Mouse (Mus musculus) intestine, postnatal 0 days (tissue): ENCODE data around the gene Kcnmb4. TPM values are rescaled to one million over a fixed set of nuclear protein-coding genes. Genes with fewer than 3 reads are reported as not detected.

Source experiments
- ATAC-seq: fragments of 200-750 bp; cut with Nextera tagmentation; 2 replicates; pipeline ENCODE4 v1.8.0; 2017; ENCODE audit warnings: mild to moderate bottlenecking, moderate TSS enrichment, moderate library complexity
- H3K27ac ChIP-seq: fragments of 300-500 bp; sonication (generic); 2 replicates; pipeline ENCODE4 v1.5.1; 2014; ENCODE audit warnings: mild to moderate bottlenecking, low read depth, low read length, moderate library complexity
- H3K27me3 ChIP-seq: fragments of 300-500 bp; sonication (generic); replicated peaks from 2 replicates; pipeline ENCODE4 v1.6.1; 2014; ENCODE audit warnings: low read length, mixed read lengths; ENCODE audit not compliant: control insufficient read depth, insufficient read depth
- H3K36me3 ChIP-seq: fragments of 300-500 bp; sonication (generic); 2 replicates; pipeline ENCODE4 v1.6.1; 2014; ENCODE audit warnings: mild to moderate bottlenecking, moderate library complexity; ENCODE audit not compliant: control insufficient read depth, insufficient read depth
- H3K4me1 ChIP-seq: fragments of 300-500 bp; sonication (generic); replicated peaks from 2 replicates; pipeline ENCODE4 v1.6.1; 2014; ENCODE audit warnings: antibody characterized with exemption, low read length, mixed read lengths; ENCODE audit not compliant: control insufficient read depth, insufficient read depth
- H3K4me2 ChIP-seq: fragments of 300-500 bp; sonication (generic); replicated peaks from 2 replicates; pipeline ENCODE4 v1.6.1; 2014; ENCODE audit warnings: low read depth, mild to moderate bottlenecking, moderate library complexity
- H3K4me3 ChIP-seq: fragments of 300-500 bp; sonication (generic); 2 replicates; pipeline ENCODE4 v1.5.1; 2014; ENCODE audit warnings: low read depth, low read length
- H3K9ac ChIP-seq: fragments of 300-500 bp; sonication (generic); 2 replicates; pipeline ENCODE4 v1.6.1; 2014; ENCODE audit warnings: mild to moderate bottlenecking, low read depth, low read length
- H3K9me3 ChIP-seq: fragments of 300-500 bp; sonication (generic); 2 replicates; pipeline ENCODE4 v1.6.1; 2016; ENCODE audit warnings: mixed run types; ENCODE audit not compliant: control insufficient read depth
- CTCF ChIP-seq: sonication (generic); IDR thresholded peaks from 2 replicates; pipeline ENCODE4 v1.5.1; 2016; ENCODE audit warnings: low read depth, mild to moderate bottlenecking, control low read depth, antibody characterized with exemption, moderate library complexity
- WGBS: fragments of 180-500 bp; shearing (Covaris S2); extraction: QIAGEN DNeasy Blood & Tissue Kit; methylation state at CpG from one replicate; pipeline ENCODE4 v1.1.7; 2014; 5-methylcytosine and 5-hydroxymethylcytosine counted together
- polyA plus RNA-seq: library from polyadenylated mRNA; unstranded; fragments of >200 nt; fragmentation: Nextera tagmentation; extraction: Ambion mirVana; gene quantifications from 2 replicates; pipeline ENCODE4 v1.2.1, GENCODE M21; 2015

Gene Kcnmb4
- polyA plus RNA-seq, 1 experiment from 2014 or later: 1.7 TPM

DNA sequence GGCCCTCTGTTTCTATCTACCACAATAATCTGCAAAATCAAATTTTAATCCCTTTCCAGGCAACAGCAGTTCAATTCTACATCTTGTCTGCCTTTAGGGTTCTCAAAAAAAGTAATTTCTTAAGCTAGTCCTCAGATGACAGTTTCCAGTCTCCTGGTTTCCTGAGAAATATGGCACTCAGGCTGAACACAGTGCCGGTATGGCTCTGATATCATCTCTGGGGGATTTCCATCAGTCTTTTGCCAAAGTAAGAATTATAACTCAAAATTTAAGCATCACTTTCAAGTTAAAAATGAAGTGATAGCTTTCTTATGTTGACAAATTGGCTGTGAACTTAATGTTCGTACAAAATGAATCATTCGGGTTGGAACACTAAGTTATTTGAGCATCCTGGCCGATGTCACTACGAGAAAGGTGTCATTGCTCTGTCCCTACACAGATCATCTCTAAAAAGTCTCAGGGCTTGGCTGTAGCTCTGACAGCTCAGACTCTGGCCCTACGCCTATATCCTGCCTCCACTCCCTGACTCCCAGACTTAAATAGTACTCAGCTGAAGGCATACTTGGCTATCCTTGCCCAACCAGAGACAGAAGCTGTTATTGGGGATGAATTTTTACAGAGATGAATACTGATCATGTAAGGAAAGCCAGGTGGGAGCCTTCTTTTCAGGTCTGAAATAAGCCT is 70.8 kb downstream of the Kcnmb4 start:
- Histone ChIP-seq H3K27ac (no peak overlapping the region), H3K4me1 (no peaks in the 10 kb centered on the region), H3K4me2 (no peak overlapping the region), H3K4me3 (no peak overlapping the region), H3K9ac (no peak overlapping the region), H3K27me3 (no peaks in the 10 kb centered on the region), H3K36me3 (no peaks in the 10 kb centered on the region), H3K9me3 (no peaks in the 10 kb centered on the region)
- no peak for ATAC-seq
- TF ChIP-seq CTCF: no peak
- 86% methylated on average over 6 of the region's 6 CpGs for WGBS

DNA sequence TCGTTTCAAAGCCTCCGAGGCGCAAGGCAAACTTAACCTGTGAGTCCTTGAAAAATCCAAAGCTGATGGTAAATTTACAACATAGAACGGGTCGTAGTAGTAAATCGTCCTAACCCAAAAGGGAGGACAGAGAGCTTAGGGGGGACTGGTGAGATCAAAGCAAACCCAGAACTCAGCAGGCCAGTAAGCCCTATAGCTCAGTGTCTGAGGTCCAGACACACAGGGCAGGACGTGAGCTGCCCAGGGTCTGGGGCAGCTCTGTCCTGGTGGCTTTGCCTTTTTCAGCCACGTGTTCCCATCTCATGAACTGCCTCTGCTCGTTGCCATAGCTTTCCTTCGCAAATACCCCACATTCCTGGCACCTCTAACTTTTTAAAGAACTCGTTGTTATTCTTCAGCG is 75.7 kb downstream of the Kcnmb4 start:
- TF ChIP-seq CTCF: no peak
- H3K4me3 ChIP-seq: no peak overlapping the region
- H3K4me2 ChIP-seq: no peak overlapping the region
- 52% methylated on average over 12 of the region's 12 CpGs for WGBS
- no peaks in the 10 kb centered on the region for H3K36me3 ChIP-seq
- no peaks in the 10 kb centered on the region for H3K9me3 ChIP-seq
- no peak for ATAC-seq
- no peaks in the 10 kb centered on the region for H3K27me3 ChIP-seq
- H3K27ac ChIP-seq: no peak overlapping the region
- no peak overlapping the region for H3K9ac ChIP-seq
- H3K4me1 ChIP-seq: no peaks in the 10 kb centered on the region

DNA sequence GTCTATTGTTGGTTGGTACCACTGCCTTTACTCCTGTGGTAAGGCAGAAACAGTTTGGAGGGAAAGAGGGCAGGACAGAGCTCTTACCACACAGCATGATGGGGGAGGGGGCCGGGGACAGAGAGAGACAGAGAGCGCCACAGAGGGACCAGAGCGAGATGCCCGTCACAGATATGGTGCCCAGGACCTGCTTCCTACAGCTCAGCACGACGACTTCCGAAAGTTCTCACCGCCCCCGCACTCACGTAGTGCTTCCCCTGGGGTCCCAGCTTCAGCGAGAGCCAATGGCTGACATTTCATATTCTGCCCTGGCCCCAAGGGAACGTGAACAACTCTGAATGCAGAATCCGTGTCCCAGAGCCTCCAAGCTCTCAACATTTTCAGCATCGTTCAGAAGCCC is 76.1 kb downstream of the Kcnmb4 start:
- Histone ChIP-seq H3K4me1 (no peaks in the 10 kb centered on the region), H3K9ac (no peak overlapping the region), H3K4me3 (no peak overlapping the region), H3K27me3 (no peaks in the 10 kb centered on the region), H3K9me3 (no peaks in the 10 kb centered on the region), H3K27ac (no peak overlapping the region), H3K4me2 (no peak overlapping the region), H3K36me3 (no peaks in the 10 kb centered on the region)
- 32% methylated on average over 14 of the region's 14 CpGs for WGBS
- no peak for ATAC-seq
- no peak for TF ChIP-seq CTCF

DNA sequence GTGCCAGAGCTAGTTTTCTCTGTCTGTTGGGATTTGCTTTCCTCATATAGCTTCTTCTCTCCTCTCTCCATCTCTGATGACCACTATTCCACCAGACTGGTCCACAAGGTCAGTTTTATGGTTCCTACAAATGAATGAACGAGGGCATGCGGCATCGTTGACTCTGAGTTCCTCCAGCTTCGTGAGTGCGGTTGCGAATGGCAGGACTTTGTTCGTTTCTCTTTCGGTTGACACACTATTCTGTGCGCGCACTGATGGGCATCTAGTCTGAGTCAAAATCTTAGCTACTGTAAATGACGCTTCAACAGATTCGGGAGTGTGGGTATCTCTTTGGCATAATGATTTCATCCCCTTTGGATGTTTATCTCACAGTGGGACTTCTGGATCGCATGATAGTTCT is 76.7 kb downstream of the Kcnmb4 start:
- no peak overlapping the region for H3K27ac ChIP-seq
- H3K27me3 ChIP-seq: no peaks in the 10 kb centered on the region
- no peak for ATAC-seq
- no peak for TF ChIP-seq CTCF
- 87% methylated on average over 13 of the region's 13 CpGs for WGBS
- H3K4me3 ChIP-seq: no peak overlapping the region
- H3K36me3 ChIP-seq: no peaks in the 10 kb centered on the region
- no peaks in the 10 kb centered on the region for H3K4me1 ChIP-seq
- H3K9me3 ChIP-seq: no peaks in the 10 kb centered on the region
- no peak overlapping the region for H3K9ac ChIP-seq
- H3K4me2 ChIP-seq: no peak overlapping the region

DNA sequence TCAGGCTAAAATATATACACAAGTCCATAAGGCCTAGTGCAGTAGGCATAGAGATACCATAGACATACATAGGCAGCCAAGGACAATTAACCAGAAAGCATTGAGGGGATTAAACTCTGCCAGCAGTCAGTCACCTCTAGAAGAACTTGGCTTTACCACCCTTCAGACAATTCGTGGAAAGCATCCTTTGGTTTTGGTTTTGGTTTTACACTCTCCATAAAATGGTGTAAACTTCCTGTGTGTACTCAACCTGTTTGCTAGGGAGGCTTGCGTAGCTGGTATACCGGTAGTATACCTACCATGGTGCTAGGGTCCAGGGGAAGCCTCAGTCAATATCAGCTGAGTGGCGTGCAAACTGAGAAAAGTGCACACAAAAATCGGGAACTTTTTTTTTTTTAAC is 77.4 kb downstream of the Kcnmb4 start:
- Histone ChIP-seq H3K4me2 (no peak overlapping the region), H3K27ac (no peak overlapping the region), H3K36me3 (no peaks in the 10 kb centered on the region), H3K4me3 (no peak overlapping the region), H3K4me1 (no peaks in the 10 kb centered on the region), H3K9me3 (no peaks in the 10 kb centered on the region), H3K27me3 (no peaks in the 10 kb centered on the region), H3K9ac (no peak overlapping the region)
- 68% methylated on average over 5 of the region's 5 CpGs for WGBS
- TF ChIP-seq CTCF: no peak
- no peak for ATAC-seq

DNA sequence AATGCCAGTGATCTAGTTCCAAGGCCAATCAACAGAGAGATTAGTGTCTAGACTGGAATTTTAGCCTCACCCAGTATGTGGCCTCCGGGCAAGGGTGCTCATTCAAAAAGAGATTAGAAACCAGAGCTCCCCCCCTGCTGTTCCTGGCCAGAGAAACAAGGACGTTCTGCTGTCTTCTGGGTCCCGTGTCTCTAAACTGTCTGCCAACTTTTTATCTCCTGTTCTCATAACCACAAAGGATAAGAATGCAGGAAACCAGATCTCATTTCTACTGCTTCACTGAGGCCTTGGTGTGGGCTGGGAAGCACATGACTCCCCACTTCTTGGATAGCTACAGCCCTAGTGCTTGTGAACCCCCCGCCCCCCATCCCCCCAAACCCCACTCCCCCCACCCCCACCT is 79.1 kb downstream of the Kcnmb4 start:
- no peak for ATAC-seq
- TF ChIP-seq CTCF: no peak
- WGBS: 31% methylated on average over 4 of the region's 4 CpGs
- Histone ChIP-seq H3K4me3 (no peak overlapping the region), H3K27ac (no peak overlapping the region), H3K9me3 (no peaks in the 10 kb centered on the region), H3K4me2 (no peak overlapping the region), H3K9ac (no peak overlapping the region), H3K4me1 (no peaks in the 10 kb centered on the region), H3K27me3 (no peaks in the 10 kb centered on the region), H3K36me3 (no peaks in the 10 kb centered on the region)
